Mouse (Mus musculus): ENCODE measurements at regions not wholly inside any gene's neighbourhood (a gene's known extent, or its start where the extent isn't known, plus 50 kb on each side); places are given as distances from the start of the nearest gene placed in this dataset.

DNA sequence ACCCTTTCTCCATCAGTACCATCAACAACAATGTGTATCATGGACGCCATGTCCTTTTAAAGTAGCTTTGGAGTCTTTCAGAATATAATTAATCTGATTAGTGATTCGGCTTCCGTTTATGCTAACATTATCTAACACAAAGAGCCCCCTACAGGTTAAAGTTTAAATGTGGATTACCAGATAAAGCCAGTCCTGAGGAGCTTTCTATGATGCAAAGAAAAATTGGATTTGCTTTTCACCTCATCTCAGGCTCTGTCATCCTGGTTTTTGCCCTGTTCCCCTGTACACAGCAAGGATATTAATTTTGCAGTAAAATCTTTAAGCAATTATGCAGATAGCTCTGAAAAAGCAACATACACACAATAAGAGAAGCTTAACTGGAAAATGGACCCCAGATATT, 412.7 kb upstream of the Tbc1d2b start:
- H3K4me1 ChIP-seq (ENCODE audit: control insufficient read depth, insufficient read depth, low read length) = no peaks in the 10 kb centered on the region
- H3K4me2 ChIP-seq (ENCODE audit: low read depth, severe bottlenecking) = no peak overlapping the region
- H3K9me3 ChIP-seq (ENCODE audit: control insufficient read depth, low read length) = no peaks in the 10 kb centered on the region
- no peaks in the 10 kb centered on the region for H3K27me3 ChIP-seq (ENCODE audit: control insufficient read depth, insufficient read depth, low read length)
- H3K4me3 ChIP-seq (ENCODE audit: low read depth, low read length) = no peak overlapping the region
- H3K9ac ChIP-seq (ENCODE audit: low read length) = no peak overlapping the region
- 44% methylated on average over 3 of the region's 3 CpGs for WGBS
- no peak overlapping the region for H3K27ac ChIP-seq (replicated peaks; ENCODE audit: low read depth, low read length)
- ATAC-seq (ENCODE audit: insufficient number of reproducible peaks, low FRiP score, low TSS enrichment, low read depth) (no peak), DNase-seq (ENCODE audit: low spot score) (no peak)
- no peaks in the 10 kb centered on the region for H3K36me3 ChIP-seq (ENCODE audit: control insufficient read depth, insufficient read depth, low read length)

DNA sequence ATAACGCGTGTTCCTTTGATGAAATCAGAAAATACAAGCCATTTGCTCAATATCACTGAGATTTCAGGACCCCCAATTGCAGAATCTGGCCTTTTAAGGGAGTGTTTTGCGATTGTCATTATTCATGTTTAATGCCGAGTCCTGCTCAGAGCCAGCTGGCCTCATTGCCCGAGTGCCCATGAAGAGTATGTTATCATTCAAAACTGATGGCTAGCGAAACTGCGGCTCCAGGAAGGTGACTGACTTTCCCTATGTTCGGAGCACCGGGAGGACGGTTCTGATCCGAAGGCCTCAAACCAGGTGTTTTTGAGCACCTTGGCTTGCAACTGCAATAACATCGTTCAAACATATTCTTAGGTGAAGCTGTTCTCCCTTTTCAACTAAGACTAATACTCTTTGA, 419.5 kb upstream of the Tbc1d2b start:
- DNase-seq (ENCODE audit: low spot score) (no peak), ATAC-seq (ENCODE audit: insufficient number of reproducible peaks, low FRiP score, low TSS enrichment, low read depth) (no peak)
- Histone ChIP-seq H3K9ac (ENCODE audit: low read length) (no peak overlapping the region), H3K4me2 (ENCODE audit: low read depth, severe bottlenecking) (no peak overlapping the region), H3K9me3 (ENCODE audit: control insufficient read depth, low read length) (no peaks in the 10 kb centered on the region), H3K27me3 (ENCODE audit: control insufficient read depth, insufficient read depth, low read length) (no peaks in the 10 kb centered on the region), H3K36me3 (ENCODE audit: control insufficient read depth, insufficient read depth, low read length) (no peaks in the 10 kb centered on the region), H3K4me1 (ENCODE audit: control insufficient read depth, insufficient read depth, low read length) (no peaks in the 10 kb centered on the region), H3K4me3 (ENCODE audit: low read depth, low read length) (no peak overlapping the region), H3K27ac (replicated peaks; ENCODE audit: low read depth, low read length) (no peak overlapping the region)
- 83% methylated on average over 12 of the region's 12 CpGs for WGBS

DNA sequence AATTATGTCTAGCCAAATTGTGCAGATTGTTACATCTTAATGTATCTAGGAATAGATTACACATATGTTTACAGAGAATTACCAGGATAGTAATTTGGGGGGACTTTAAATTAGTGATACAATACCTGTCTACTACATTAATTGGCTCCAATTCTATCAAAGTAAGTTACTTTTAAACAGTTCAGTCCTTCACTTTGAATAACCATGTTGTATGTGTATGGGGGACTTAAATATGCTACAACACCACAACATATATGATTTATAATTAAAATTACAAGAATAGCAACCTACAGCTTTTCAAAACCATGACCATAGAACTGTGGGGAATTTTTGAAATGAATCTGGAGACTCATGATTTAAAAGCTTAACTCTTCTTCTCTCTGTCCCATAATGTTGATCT, 420.5 kb upstream of the Tbc1d2b start:
- Histone ChIP-seq H3K4me3 (ENCODE audit: low read depth, low read length) (no peak overlapping the region), H3K9ac (ENCODE audit: low read length) (no peak overlapping the region), H3K9me3 (ENCODE audit: control insufficient read depth, low read length) (no peaks in the 10 kb centered on the region), H3K4me2 (ENCODE audit: low read depth, severe bottlenecking) (no peak overlapping the region), H3K36me3 (ENCODE audit: control insufficient read depth, insufficient read depth, low read length) (no peaks in the 10 kb centered on the region), H3K27ac (replicated peaks; ENCODE audit: low read depth, low read length) (no peak overlapping the region), H3K4me1 (ENCODE audit: control insufficient read depth, insufficient read depth, low read length) (no peaks in the 10 kb centered on the region), H3K27me3 (ENCODE audit: control insufficient read depth, insufficient read depth, low read length) (no peaks in the 10 kb centered on the region)
- DNase-seq (ENCODE audit: low spot score) (no peak), ATAC-seq (ENCODE audit: insufficient number of reproducible peaks, low FRiP score, low TSS enrichment, low read depth) (no peak)

DNA sequence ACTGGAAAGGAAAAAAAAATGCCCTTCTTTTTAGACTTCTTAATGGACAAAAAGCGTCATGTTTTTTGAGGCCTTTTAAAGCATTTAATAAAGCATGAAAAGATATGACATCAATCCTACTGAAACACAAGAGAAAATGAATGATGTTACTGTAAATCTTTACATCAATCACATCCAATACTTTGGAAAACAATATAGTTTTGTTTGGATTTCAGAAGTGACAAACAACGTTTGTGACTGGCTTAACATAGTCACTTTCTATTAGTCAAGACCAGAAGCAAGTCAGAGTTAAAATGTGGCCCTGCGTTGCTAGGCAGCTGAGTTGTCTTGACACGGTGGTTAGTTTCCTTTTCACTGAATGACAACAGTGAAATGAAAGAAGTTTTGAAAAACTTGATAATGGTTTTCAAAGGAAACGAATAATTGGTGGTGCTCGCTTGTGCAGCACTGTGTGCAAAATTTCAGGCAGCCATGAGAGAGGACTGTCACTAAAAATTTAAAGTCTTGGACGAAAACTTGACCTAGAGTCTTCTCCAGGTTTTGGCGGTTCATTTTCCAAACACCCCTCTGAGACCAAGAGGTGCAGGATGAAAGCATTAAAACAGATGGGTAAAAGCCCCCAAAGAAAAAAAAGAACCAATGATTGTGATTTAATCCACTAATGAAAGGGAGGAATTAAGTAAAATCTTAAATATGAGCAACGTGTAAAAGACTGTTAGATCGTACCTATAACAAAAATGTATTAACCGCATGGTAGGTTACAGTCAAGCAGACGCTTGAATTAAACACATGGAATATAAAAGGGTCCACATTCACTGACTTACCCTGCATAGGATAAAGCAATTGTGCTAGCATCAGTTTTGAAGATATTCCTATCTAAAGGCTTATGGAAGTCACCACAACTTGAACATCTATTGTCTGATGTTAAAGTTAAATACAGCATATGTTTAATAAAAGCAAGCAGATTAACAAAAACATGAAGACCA, 421.4 kb upstream of the Tbc1d2b start:
- H3K4me2 ChIP-seq (ENCODE audit: low read depth, severe bottlenecking) = no peak overlapping the region
- no peak for ATAC-seq (ENCODE audit: insufficient number of reproducible peaks, low FRiP score, low TSS enrichment, low read depth)
- no peak for DNase-seq (ENCODE audit: low spot score)
- no peaks in the 10 kb centered on the region for H3K9me3 ChIP-seq (ENCODE audit: control insufficient read depth, low read length)
- no peak overlapping the region for H3K27ac ChIP-seq (replicated peaks; ENCODE audit: low read depth, low read length)
- no peaks in the 10 kb centered on the region for H3K27me3 ChIP-seq (ENCODE audit: control insufficient read depth, insufficient read depth, low read length)
- H3K4me3 ChIP-seq (ENCODE audit: low read depth, low read length) = no peak overlapping the region
- H3K4me1 ChIP-seq (ENCODE audit: control insufficient read depth, insufficient read depth, low read length) = no peaks in the 10 kb centered on the region
- H3K36me3 ChIP-seq (ENCODE audit: control insufficient read depth, insufficient read depth, low read length) = no peaks in the 10 kb centered on the region
- 78% methylated on average over 12 of the region's 12 CpGs for WGBS
- no peak overlapping the region for H3K9ac ChIP-seq (ENCODE audit: low read length)

DNA sequence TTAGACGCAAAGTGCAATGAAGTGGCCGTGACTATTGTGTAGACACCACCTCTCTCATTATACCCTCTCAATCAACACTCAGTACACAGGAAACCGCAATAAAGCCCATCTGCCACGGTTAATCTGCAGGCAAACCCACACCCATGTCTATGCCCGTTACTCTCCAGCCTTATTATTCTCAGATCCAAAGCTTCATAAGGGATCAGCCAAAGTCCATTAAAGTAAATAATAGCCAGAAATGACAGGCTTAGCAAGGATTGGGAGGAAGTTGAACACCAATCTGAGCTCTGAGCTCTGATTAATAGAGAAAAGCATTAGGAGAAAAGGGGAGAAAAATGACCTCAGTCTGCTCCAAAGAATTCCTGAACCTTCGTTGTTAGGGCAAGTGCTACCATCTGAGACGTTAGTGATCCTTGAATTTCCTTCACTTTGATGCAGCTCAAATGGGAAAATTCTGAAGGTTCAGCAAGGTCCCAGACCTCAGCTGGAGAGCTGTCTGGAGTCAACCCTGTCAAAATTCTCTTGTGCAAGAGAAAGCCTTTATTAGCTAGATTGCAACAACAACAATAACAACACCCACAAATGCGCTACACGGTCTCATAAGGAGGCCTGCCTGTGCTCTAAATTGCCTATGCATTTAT, 422.5 kb upstream of the Tbc1d2b start:
- H3K9ac ChIP-seq (ENCODE audit: low read length) = no peak overlapping the region
- ATAC-seq (ENCODE audit: insufficient number of reproducible peaks, low FRiP score, low TSS enrichment, low read depth) (no peak), DNase-seq (ENCODE audit: low spot score) (no peak)
- no peaks in the 10 kb centered on the region for H3K9me3 ChIP-seq (ENCODE audit: control insufficient read depth, low read length)
- 33% methylated on average over 9 of the region's 9 CpGs for WGBS
- H3K4me2 ChIP-seq (ENCODE audit: low read depth, severe bottlenecking) = no peak overlapping the region
- no peaks in the 10 kb centered on the region for H3K36me3 ChIP-seq (ENCODE audit: control insufficient read depth, insufficient read depth, low read length)
- H3K27me3 ChIP-seq (ENCODE audit: control insufficient read depth, insufficient read depth, low read length) = no peaks in the 10 kb centered on the region
- no peak overlapping the region for H3K4me3 ChIP-seq (ENCODE audit: low read depth, low read length)
- H3K4me1 ChIP-seq (ENCODE audit: control insufficient read depth, insufficient read depth, low read length) = no peaks in the 10 kb centered on the region
- H3K27ac ChIP-seq (replicated peaks; ENCODE audit: low read depth, low read length) = no peak overlapping the region

DNA sequence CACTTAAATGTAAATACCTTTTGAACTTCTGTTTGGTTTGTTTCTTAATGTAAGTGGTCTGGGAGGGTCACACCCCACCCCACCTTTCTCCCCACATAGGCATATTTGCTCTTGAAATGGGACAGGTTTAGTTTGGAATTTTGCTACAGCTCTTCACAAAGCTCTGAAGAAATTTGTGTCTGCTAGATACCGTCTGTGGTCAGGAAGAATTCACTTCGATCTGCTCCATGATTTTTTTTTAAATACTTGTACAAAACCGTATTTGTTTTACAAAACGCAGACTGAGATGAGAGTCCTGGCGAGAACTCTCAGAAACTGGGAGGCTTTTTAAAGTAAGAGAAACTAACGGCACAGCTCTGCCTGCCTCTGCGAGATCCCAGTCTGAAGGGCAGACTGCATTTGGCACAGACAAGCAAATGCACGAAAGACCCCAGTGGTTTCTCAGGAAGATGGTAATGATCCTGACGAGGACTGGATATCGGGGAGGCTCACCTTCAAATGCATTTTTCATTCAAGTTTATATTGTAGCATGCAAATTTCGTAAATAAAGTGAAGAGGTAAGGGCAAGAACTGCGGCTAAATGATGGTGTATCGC, 423.5 kb upstream of the Tbc1d2b start:
- H3K9ac ChIP-seq (ENCODE audit: low read length) = no peak overlapping the region
- 75% methylated on average over 13 of the region's 13 CpGs for WGBS
- no peak overlapping the region for H3K4me3 ChIP-seq (ENCODE audit: low read depth, low read length)
- H3K27me3 ChIP-seq (ENCODE audit: control insufficient read depth, insufficient read depth, low read length) = no peaks in the 10 kb centered on the region
- ATAC-seq (ENCODE audit: insufficient number of reproducible peaks, low FRiP score, low TSS enrichment, low read depth) (no peak), DNase-seq (ENCODE audit: low spot score) (no peak)
- H3K27ac ChIP-seq (replicated peaks; ENCODE audit: low read depth, low read length) = no peak overlapping the region
- H3K36me3 ChIP-seq (ENCODE audit: control insufficient read depth, insufficient read depth, low read length) = no peaks in the 10 kb centered on the region
- H3K4me2 ChIP-seq (ENCODE audit: low read depth, severe bottlenecking) = no peak overlapping the region
- no peaks in the 10 kb centered on the region for H3K4me1 ChIP-seq (ENCODE audit: control insufficient read depth, insufficient read depth, low read length)
- no peaks in the 10 kb centered on the region for H3K9me3 ChIP-seq (ENCODE audit: control insufficient read depth, low read length)

DNA sequence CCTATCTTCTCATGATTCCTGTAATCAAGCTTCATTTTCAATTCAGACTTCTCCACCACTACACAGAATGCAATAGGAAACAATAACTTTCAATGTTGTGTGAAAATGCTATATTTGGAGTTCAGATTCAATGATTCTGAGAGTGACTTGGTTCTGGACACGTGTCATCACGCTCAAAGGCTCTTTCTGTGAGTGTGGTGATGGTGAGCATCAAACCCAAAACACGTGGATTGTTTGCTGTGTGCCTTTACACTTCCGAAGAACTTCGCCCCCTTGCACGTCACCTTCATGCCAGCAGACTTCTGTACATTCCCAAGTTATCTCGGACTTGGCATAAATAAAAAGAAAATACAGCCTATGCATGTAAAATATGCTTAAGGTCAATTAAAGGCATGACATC, 425.1 kb upstream of the Tbc1d2b start:
- WGBS = 84% methylated on average over 7 of the region's 7 CpGs
- no peak overlapping the region for H3K4me3 ChIP-seq (ENCODE audit: low read depth, low read length)
- no peaks in the 10 kb centered on the region for H3K36me3 ChIP-seq (ENCODE audit: control insufficient read depth, insufficient read depth, low read length)
- ATAC-seq (ENCODE audit: insufficient number of reproducible peaks, low FRiP score, low TSS enrichment, low read depth) = no peak
- no peak overlapping the region for H3K27ac ChIP-seq (replicated peaks; ENCODE audit: low read depth, low read length)
- no peaks in the 10 kb centered on the region for H3K27me3 ChIP-seq (ENCODE audit: control insufficient read depth, insufficient read depth, low read length)
- H3K9ac ChIP-seq (ENCODE audit: low read length) = no peak overlapping the region
- no peaks in the 10 kb centered on the region for H3K4me1 ChIP-seq (ENCODE audit: control insufficient read depth, insufficient read depth, low read length)
- no peaks in the 10 kb centered on the region for H3K9me3 ChIP-seq (ENCODE audit: control insufficient read depth, low read length)
- no peak for DNase-seq (ENCODE audit: low spot score)
- H3K4me2 ChIP-seq (ENCODE audit: low read depth, severe bottlenecking) = no peak overlapping the region

DNA sequence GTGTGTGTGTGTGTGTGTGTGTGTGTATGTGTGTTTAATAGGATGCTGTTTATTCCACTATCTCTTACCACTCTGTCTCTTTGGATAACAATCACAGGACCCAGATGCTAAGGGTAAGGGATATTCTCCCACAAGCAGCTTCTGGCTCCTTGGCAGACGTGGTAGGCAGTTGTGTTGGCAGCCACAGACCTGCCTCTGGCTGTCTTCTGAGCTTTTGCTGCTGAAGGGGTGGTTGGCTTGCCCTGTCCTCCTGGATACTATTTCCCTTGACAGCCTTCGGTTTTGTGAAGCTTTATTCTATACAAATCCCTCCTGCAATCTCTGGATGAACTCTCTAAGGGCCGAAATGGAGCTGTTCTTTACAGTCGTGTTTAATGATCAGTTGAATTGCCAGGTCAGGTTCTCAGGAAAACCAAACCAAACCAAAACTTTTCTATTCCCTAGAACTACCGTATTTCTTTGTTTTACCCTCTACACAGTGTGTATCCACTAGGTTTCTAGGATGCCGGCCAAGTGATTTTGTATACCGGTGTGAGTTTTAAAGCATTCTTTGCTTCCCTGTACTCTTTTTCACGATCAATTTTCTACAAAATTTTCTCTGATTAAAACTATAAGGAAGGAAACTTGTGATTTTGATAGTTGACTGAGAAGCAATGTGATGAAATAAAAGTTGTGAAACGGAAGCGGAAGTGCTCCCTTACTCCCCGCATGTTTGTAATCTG, 426.8 kb upstream of the Tbc1d2b start:
- H3K4me1 ChIP-seq (ENCODE audit: control insufficient read depth, insufficient read depth, low read length) = no peaks in the 10 kb centered on the region
- 72% methylated on average over 11 of the region's 11 CpGs for WGBS
- no peak overlapping the region for H3K9ac ChIP-seq (ENCODE audit: low read length)
- H3K27me3 ChIP-seq (ENCODE audit: control insufficient read depth, insufficient read depth, low read length) = no peaks in the 10 kb centered on the region
- no peaks in the 10 kb centered on the region for H3K9me3 ChIP-seq (ENCODE audit: control insufficient read depth, low read length)
- no peak overlapping the region for H3K4me2 ChIP-seq (ENCODE audit: low read depth, severe bottlenecking)
- no peaks in the 10 kb centered on the region for H3K36me3 ChIP-seq (ENCODE audit: control insufficient read depth, insufficient read depth, low read length)
- ATAC-seq (ENCODE audit: insufficient number of reproducible peaks, low FRiP score, low TSS enrichment, low read depth) (no peak), DNase-seq (ENCODE audit: low spot score) (no peak)
- H3K4me3 ChIP-seq (ENCODE audit: low read depth, low read length) = no peak overlapping the region
- no peak overlapping the region for H3K27ac ChIP-seq (replicated peaks; ENCODE audit: low read depth, low read length)

Measured in limb, embryonic 11.5 days (tissue).